Mouse (Mus musculus) lung, adult 2 months (tissue): ENCODE measurements around the gene Fam13a. TPM values are rescaled to one million over a fixed set of nuclear protein-coding genes. Genes with fewer than 3 reads are reported as not detected.
A peak's percentile ranks its signal among the peaks of the same experiment; 100 is the strongest.

Experiments used
- DNase-seq: peaks from one replicate; pipeline ENCODE4 v3.0.0; 2022
- H3K4me1 ChIP-seq: fragments of 200-500 bp; 2 replicates; pipeline ENCODE4 v1.6.1; 2011; ENCODE audit warnings: low read length; ENCODE audit not compliant: control insufficient read depth, insufficient read depth
- H3K4me3 ChIP-seq: fragments of 200-500 bp; replicated peaks from 2 replicates; pipeline ENCODE3; 2011; ENCODE audit warnings: low read depth, mild to moderate bottlenecking, control low read depth, low read length; ENCODE audit errors: extremely low read depth
- CTCF ChIP-seq: fragments of 200-500 bp; IDR thresholded peaks from 2 replicates; pipeline ENCODE4 v1.5.1; 2011; ENCODE audit warnings: mild to moderate bottlenecking, low read length, control low read depth; ENCODE audit not compliant: insufficient read depth
- POLR2A ChIP-seq: fragments of 200-500 bp; IDR thresholded peaks from 2 replicates; pipeline ENCODE4 v1.6.1; 2011; ENCODE audit warnings: low read depth, mild to moderate bottlenecking, control low read depth, low read length, borderline replicate concordance; ENCODE audit errors: extremely low read depth
- WGBS: fragments of 180-500 bp; shearing (Covaris S2); methylation state at CpG from one replicate; pipeline ENCODE4 v1.1.7; 2018; 5-methylcytosine and 5-hydroxymethylcytosine counted together
- polyA plus RNA-seq: library from polyadenylated mRNA; depleted of rRNA; stranded (reverse); fragments of >200 nt; gene quantifications from 2 replicates; pipeline ENCODE4 v1.2.3, GENCODE M21; 2012

The Fam13a gene
- polyA plus RNA-seq, 1 experiment: 8.4 TPM

GRCm38 (mm10) chr6:59030667-59031066 is 6.3 kb upstream of the Fam13a start:
- no peak for DNase-seq
- Histone ChIP-seq H3K4me3 (no peak overlapping the region), H3K4me1 (no peaks in the 10 kb centered on the region)
- WGBS: 80% methylated on average over 2 of the region's 2 CpGs
- TF ChIP-seq CTCF (no peak), POLR2A (no peak)

- no peak overlapping the region for H3K4me3 ChIP-seq
- DNase-seq: no peak
- TF ChIP-seq POLR2A: no peak
- no peaks in the 10 kb centered on the region for H3K4me1 ChIP-seq
These were observed 5.7 kb upstream of the Fam13a start for GRCm38 (mm10) chr6:59030037-59030436.

- Histone ChIP-seq H3K4me1 (no peaks in the 10 kb centered on the region), H3K4me3 (no peak overlapping the region)
- WGBS: 61% methylated on average over 2 of the region's 2 CpGs
- TF ChIP-seq POLR2A (no peak), CTCF (no peak)
- no peak for DNase-seq
These were observed 4.5 kb upstream of the Fam13a start for GRCm38 (mm10) chr6:59028871-59029270.

DNA sequence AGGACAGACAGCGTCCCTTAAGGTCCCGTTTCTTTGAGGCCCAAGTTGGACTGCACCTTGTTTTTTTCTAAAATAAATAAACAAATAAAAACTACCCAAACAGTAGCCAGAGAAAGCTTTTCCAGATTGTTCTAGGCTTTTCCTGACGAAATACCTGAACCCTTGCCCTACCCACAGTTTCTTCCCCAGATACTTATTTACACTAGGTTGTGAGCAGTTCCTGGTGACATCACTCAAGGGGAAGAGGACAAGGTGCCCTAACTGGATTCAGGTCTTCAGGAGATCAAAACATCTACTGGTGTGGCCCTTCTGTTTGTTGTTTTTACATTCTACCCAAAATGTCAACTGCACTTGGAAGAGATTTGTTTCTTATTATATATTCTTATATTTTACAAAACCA is 457 bp upstream of the Fam13a start:
- WGBS: 15% methylated on average over 3 of the region's 3 CpGs
- Histone ChIP-seq H3K4me1 (no peaks in the 10 kb centered on the region; the same call in none of the 2 replicates), H3K4me3 (peak overlapping the region; percentile 26)
- DNase-seq: no peak
- no peak for TF ChIP-seq POLR2A
- no peak for TF ChIP-seq CTCF

GRCm38 (mm10) chr6:59023455-59024163 is 740 bp downstream of the Fam13a start:
- H3K4me1 ChIP-seq: no peaks in the 10 kb centered on the region; the same call in none of the 2 replicates
- H3K4me3 ChIP-seq: peak overlapping the region; percentile 75
- 35% methylated on average over 6 of the region's 6 CpGs for WGBS
- DNase-seq: no peak
- TF ChIP-seq POLR2A (no peak), CTCF (no peak)

GRCm38 (mm10) chr6:59022621-59023020 is 1.7 kb downstream of the Fam13a start:
- WGBS: 42% methylated on average over 2 of the region's 2 CpGs
- no peak for DNase-seq
- no peak for TF ChIP-seq POLR2A
- Histone ChIP-seq H3K4me1 (no peaks in the 10 kb centered on the region; the same call in none of the 2 replicates), H3K4me3 (peak overlapping the region; percentile 56)

DNA sequence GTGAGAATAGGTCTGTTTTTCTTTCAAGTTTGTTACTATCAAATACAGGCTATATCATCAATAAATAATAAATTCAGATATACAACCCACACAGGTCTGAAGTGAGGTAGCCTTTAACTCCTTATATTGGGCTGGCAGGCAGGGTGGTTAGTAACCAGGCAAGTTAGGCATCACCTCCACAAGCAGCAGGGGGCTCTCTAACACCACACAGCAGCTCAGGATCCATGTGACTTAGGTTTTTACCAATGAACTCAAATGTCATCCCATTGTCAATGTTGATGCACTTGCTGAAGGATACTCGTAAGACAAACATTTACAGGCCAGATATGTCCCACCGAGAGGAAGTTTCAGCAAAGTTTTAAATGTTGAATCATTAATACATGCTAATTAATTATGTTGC is 4.0 kb downstream of the Fam13a start:
- H3K4me3 ChIP-seq: no peak overlapping the region
- peak; percentile 59 for DNase-seq
- TF ChIP-seq CTCF: peak; percentile 88
- no peak for TF ChIP-seq POLR2A
- peaks cover 6% of the 10 kb centered on the region for H3K4me1 ChIP-seq
- WGBS: 50% methylated on average over 2 of the region's 2 CpGs

DNA sequence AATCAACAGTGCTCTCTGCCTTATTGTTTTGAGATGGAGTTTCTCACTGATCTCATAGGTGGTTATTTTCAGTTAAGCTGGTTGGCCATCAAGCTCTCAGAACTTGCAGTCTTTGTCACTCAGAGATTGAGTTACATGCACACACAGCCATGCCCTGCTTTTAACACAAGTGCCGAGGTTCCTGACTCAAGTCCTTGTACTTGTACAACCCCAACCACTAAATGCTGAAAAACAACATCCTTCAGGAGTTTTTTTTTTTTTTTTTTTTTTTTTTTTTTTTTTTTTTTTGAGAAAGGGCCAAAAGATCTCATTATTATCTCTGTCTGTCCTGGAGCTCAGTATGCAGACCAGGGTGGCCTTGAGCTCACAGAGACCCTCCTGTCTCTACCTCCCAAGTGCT is 4.5 kb downstream of the Fam13a start:
- no peak for DNase-seq
- WGBS: 51% methylated on average over 1 of the region's 1 CpGs
- no peak for TF ChIP-seq CTCF
- TF ChIP-seq POLR2A: no peak
- Histone ChIP-seq H3K4me1 (peaks cover 6% of the 10 kb centered on the region), H3K4me3 (no peak overlapping the region)

- DNase-seq: no peak
- Histone ChIP-seq H3K4me1 (peaks cover 12% of the 10 kb centered on the region), H3K4me3 (no peak overlapping the region)
- 61% methylated on average over 1 of the region's 1 CpGs for WGBS
- TF ChIP-seq CTCF: no peak
- TF ChIP-seq POLR2A: no peak
These were observed 8.0 kb downstream of the Fam13a start for GRCm38 (mm10) chr6:59016336-59016832.

DNA sequence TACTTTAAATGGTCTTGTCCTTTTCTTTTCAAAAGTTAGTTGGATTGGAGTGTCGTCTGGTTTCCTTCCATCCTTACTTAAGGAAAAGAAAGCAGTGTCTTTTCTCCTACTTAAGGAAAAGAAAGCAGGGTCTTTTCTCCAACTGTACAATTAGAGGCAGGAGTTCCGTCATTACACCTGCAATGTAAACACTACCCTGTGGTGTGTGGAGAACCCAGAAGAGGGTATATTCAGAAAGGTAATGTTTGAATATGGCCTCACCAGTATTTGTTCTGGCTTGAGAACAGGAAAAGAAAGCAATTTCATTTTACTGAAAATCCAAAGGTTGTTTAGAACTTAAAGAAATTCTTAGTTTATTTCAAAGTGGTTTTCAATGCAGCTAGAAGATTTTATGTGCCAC is 9.6 kb downstream of the Fam13a start:
- TF ChIP-seq POLR2A (no peak), CTCF (no peak)
- no peak overlapping the region for H3K4me3 ChIP-seq
- 64% methylated on average over 2 of the region's 2 CpGs for WGBS
- DNase-seq: no peak
- peaks cover 12% of the 10 kb centered on the region for H3K4me1 ChIP-seq
